Mouse (Mus musculus) spleen, adult 12 weeks (tissue): Measurements from ENCODE around the gene Gm20388.
"Not testable (repeated sequence)": the region's sequence is repeated elsewhere in the genome, so short reads cannot be mapped to it uniquely, and the experiment has no call there.

Experiments used
- DNase-seq: peaks from one replicate; pipeline ENCODE4 v3.0.0; 2022; ENCODE audit warnings: low spot score

Gene Gm20388

DNA sequence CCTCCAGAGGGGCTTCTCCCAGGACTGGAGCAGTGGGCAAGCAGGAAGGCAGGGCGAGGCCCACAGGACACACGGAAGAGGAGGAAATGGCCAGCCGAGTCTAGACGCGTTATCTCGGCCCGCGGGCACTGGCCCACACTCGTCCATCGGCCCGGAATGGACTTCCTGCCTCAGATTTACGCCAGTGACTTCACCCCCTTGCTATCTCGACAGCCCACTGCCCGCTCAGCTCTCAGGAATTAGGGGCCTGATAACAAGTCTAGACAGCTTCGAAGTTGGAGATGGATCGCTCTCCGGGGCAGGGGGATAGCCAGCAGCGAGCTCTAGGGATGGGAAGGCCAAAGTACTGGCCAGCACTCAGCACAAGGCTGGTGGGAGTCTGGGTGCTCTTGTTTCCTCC lies 1405.4 kb downstream of the Gm20388 start:
- no peak for DNase-seq

DNA sequence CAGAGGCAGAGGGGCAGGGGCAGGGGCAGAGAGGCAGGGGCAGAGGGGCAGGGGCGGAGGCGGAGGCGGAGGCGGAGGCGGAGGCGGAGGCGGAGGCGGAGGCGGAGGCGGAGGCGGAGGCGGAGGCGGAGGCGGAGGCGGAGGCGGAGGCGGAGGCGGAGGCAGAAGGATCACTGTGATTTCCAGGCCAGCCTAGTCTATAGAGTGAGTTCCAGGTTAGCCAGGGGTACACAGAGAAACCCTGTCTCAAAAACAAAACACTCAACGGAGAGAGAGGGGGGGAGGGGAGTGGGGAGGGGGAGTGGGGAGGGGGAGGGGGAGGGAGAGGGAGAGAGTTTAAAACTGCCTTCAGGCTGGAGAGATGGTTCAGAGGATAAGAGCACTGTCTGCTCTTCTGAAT lies 1408.1 kb downstream of the Gm20388 start:
- DNase-seq, result not testable (repeated sequence)

DNA sequence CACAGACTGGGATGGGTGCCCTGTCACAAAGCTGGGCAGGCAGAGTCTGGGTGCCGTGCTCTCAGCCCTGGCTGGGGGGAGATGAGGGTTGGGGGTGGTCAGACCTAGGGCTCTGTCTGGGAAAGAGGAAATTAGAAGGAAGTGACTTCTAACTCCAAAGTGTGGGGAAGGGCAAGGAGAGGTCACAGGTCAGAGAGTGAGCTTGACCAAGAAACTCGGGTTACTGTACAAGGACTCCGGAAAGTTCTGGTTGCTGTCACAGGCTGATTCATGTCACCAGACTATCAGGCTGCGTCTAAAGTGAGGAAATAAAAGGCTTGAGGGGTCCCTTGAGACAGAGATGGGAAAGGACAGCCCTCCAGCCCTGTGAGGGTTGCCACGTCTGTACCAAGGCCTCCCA lies 1408.8 kb downstream of the Gm20388 start:
- no peak for DNase-seq

DNA sequence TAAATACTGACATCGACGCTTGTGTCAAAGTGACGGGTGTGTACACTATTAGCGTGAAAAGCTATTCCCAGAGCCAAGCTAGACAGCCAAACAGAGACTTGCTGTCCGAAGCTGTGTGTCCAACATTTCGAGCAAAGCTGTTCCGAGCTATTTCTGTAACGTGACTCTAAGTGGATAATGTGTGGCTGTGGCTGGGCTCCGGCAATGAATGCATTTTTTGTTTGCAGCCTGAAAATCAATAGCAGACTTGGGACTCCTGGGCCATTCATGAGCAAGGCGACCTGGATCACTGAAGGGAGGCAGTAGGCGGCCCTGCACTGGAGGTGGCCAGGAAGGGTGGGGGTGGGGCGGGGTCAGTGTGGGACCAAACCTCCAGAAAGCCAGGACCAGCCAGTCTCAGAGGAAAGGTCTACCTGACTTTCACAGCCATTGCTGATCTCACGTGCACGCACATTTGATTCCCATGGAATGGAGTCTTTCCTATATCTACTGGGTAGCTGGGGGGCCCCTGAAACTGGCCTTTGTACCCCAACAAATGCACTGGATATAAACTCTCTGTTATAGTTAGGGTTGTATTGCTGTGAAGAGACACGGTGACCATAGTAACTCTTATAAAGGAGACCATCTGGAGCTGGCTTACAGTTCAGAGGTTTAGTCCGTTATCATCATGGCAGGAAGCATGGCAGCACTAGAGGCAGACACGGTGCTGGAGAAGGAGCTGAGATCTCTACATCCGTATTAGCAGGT lies 1415.7 kb downstream of the Gm20388 start:
- DNase-seq, result no peak

DNA sequence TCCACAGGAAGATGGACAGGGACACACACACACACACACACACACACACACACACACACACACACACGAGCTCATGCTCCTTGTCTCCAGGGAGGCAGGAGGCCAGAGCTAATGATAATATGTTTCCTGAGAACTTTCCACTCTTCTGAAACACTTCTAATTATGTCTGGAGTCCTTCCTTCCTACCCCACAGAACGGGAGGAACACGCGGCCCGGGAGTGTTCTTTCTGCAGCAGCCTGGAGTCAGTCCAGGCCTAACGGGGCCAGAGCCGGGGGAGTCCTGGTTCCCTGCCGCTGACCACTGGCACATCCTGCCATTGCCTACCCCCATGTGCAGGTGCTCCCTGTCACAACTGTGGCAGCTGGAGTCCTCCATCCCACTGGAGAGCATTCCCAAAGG lies 1421.8 kb downstream of the Gm20388 start:
- DNase-seq, result no peak

DNA sequence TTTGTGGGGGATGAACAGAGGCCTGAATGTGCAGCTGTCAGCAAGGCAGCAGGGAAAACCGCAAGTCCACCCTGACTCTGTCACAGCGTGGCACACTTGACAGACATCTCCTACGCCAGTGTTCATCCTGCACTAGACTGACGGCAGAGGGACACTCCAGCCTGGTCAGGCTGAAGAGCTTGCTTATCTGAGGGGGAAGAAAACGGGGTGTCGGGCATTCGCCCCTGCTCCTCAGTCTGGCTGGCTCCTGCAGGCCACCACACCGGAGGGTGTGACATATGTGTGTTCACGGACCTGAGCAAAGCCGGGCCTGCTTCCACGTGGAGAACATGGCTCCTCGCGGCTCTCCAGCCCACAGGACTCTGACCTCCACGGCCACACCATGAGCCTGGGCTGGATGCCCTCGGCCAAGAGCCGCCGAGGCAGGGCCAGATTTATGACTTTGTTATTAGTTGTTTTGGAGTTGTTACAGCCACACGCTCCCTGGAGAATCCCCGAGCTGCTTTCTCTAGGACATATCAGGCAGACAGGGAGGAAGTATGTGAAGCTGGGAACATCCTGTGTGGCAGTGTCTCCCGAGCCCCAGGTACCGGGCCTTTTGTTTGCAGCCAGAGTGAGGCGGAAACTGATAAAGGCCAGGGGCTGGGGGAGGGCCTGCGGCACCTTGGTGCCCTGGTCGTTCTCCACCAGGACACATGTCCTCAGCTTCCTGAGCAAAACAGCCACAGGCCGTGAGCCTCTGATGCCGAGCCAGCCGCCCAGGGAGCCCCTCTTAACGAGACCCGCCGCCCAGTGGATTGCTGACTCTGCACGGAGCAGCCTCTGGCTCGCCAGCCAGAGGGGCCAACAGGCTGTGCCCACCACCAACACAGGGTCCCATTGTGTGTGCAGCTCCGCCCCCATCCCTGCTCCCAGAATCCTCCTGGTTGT lies 1424.1 kb downstream of the Gm20388 start:
- no peak for DNase-seq

DNA sequence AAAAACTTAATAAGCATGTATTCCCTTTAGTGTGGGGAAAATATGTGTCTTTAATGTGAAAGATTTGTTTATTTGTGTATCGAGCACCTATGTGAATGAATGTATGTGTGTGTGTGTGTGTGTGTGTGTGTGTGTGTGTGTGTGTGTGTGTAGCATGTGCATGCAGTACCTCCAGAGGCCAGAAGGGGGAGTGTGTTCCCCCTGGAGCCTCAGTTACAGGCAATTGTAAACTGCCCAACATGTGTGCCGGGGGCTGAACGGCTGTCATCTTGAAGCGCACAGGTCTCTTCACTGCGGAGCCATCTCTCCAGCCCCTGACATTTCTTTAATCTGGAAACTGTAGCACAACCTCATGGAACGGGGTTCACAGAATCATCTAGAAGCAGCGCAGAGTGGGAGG lies 1425.0 kb downstream of the Gm20388 start:
- DNase-seq, result no peak

DNA sequence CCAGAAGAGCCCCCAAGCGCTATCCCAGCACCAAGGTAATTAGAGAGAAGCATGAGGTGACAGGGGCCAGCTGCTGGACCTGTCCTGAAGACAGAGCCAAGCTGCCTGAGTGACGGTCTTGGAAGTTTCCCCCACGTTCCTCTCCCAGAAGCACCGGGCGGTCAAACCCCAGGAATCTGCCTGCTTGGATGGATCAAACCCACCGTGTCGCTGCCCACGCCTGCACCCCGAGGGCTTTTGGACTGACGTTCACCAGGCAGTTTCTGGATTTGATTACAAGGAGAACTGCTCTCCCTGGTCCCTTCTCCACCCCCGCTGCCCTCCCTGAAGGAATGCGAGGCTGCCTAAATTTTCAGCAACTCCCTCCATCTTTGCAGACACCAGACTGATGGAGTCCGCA lies 1432.3 kb downstream of the Gm20388 start:
- no peak for DNase-seq

DNA sequence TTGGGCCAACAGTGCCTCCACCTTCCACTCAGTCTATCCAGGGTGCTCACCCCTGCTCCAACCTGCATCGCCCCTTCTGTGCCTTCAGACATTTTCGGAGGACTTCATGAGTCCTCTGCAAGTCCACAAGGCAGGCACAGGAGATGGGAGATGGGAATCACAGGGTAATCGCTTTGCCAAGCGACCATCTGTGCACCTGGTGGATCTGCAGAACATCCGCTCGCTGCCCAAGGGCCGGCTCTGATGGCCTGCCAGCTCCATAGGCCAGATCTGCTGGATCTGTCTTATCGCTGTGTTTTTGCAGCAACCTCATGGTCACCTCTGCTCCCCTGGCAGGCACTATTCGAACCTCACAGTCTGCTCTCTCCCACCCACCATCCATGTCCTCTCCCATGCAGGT lies 1433.8 kb downstream of the Gm20388 start:
- DNase-seq, result no peak

DNA sequence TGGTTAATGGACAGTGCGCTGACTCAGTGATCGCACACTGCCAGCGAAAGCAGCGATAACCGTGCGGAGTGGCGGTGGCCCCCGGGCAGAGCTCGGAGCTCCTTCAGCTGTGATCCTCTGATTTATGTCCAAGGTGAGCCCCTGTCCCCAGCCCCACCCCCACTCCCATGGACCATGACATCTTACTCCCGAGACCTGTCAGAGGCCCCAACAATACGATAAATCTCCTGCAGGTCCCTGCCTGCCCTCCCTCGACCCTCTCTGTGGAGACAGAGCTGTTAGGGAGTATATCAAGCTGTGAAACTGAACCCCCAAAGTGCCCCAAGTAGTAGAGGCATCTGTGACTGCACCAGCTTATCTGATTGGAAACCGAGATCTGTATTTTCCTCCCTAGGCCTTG lies 1435.5 kb downstream of the Gm20388 start:
- no peak for DNase-seq

DNA sequence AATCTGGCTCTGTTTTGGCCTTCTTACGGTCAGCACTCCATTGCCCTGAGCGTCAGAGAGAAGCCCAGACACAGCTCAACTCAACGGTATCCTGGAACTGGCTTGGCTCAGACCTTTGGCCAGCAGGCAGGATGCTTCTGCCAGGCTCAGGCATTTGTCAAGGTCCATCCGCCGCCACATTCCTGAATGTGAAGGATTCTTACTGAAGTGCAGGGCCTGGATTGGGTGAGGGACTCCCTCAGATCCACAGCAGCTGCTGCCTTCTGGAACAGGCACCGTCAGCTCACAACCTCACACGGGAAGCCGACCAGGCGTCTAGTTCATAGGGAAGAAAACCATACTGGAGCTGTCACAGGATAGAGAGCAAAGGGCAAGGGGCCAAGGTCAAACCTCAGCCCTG lies 1436.2 kb downstream of the Gm20388 start:
- no peak for DNase-seq

DNA sequence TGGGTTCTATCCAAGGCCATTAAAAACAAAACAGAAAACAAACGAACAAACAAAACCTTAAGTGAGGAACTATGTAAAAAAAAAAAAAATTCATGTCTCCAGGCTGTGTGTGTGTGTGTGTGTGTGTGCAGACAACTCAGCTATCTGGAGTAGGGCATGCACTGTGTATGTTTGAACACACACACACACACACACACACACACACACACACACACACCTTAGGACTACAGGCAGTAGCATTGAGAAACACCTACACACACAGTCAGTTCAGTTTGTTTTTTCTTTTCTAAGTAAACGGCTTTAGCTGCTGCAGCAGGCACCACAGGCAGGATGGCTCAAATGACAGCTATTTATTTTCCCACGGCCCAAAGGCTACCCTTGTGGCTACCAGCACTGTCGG lies 1438.4 kb downstream of the Gm20388 start:
- no peak for DNase-seq

DNA sequence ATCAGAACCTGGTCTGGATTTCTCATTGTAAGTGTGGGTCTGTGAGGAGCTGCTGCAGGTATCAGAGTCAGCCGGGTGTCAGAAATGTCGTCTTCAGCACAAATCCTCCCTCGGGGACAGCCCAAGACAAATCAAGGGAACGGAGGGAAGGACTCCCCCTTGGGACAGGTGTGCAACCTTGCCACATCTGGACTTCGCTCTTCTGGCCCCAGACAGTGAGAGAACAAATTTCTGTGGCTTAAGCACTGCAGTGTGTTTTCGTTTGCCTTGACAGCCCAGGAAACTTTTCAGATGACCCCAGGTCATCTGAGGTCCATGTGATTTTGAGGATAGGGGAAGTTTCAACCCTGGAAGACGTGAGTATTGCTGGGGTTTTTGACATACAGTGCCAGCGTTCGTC lies 1440.2 kb downstream of the Gm20388 start:
- DNase-seq, result no peak

DNA sequence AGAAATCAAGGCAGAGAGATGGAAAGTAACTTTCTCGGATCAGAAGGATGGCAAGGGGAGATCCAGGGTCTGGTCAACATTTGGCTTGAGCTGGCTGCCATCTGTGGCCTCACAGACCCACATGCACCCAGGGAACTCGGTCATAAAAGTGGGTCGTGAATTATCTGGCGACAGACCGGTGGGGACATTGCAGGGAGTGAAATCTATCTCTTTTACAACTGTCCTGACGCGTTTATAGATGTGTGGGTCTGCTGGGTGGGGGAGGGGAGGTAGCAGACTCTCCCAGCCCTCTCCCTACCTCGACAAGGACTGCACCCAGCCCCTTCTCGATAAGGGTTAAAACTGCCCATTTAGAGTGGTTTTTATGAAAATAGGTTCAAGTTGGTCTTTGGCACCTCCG lies 1444.2 kb downstream of the Gm20388 start:
- no peak for DNase-seq

DNA sequence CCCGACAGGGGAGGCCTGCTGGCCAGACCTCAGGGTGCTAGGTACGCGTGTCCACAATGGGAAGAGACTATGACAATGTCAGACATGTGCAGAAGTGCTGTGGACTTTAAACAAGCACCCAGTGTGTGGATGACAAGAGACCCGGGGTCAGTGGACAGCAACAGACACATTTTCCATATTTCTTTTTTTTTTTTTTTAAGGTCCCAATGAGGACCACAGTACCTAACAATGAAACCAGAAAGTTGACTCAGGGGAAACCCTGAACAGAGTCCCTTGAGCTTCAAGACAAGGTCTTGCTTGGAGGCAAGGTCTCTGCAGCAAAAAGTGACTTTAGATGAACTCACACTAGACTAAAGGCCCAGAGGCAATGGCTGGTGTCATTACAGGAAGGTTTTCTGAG lies 1446.8 kb downstream of the Gm20388 start:
- no peak for DNase-seq

DNA sequence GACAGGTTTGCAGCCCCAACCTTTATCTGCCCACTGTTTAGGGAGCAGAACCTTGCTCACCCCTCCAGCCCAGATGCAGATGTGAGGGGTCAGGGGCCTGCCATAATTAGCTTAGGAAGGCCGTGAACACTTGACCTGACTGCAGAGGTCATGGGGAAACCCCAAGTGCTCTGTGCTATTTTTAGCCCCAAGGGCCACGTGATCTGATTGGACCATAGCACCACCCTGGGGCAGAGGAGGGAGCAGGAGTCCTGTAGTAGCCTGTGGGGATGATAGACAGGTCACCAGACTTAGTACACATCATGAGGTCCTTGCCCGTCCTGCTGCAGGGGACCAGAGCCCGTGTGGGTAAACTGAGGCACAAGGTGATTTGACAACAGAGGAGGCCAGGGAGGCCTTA lies 1448.0 kb downstream of the Gm20388 start:
- DNase-seq, result no peak

DNA sequence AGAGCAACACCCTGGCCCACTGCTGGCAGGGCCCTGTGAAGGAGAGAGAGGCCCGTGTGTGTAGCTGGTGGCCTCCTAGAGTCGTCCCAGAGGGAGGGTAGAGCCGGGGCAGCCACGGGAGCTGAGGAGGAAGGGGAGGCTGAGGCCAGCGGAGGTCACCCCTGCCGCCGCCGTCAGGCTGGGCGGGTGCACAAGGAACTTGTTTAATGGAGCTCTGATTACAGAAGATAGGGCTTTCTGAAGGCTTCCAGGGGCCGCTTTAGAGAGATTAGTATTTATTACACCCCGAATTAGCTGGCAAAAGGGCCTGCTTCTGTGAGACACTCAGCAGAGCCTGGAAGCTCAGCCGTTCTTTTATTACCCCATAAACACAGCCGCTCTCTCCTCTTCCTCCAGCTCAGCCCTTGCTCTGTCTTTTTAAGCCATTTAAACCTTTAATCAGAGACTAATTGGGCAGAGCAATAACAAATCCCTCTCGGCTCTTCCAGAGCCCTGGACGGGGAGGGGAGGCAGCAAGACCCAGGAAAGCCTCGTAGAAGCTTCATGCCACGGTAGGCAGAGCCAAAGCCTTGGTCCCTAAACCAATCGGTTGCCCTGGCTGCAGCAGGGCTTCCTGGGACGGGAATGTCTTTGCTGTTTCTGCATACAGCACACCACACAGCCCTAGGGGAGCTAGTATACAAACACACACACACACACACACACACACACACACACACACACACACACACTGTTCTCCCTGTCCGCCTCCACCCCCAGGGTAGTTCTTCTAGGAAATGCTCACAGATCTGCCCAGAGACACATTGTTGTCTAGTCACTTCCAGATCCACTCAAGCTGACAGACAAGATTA lies 1448.7 kb downstream of the Gm20388 start:
- no peak for DNase-seq

DNA sequence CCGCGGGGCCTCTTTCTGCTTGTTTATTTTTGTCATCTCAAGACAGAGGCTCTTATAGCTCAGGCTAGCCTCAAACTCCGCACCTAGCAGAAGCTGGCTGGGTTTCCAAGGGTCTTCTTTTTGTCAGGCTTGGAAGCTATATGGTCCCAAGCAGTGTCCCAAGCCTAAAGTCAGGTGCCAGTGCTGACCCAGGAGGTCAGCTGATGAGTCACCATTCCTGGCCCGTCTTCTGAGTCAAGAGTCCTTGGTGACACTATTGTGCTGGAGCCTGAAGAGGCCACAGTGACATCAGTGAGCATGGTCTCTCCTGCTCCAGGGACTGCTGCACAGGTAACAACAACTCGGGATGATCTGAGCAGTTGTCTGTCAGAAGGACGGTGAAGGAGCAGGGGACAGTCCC lies 1449.4 kb downstream of the Gm20388 start:
- no peak for DNase-seq

DNA sequence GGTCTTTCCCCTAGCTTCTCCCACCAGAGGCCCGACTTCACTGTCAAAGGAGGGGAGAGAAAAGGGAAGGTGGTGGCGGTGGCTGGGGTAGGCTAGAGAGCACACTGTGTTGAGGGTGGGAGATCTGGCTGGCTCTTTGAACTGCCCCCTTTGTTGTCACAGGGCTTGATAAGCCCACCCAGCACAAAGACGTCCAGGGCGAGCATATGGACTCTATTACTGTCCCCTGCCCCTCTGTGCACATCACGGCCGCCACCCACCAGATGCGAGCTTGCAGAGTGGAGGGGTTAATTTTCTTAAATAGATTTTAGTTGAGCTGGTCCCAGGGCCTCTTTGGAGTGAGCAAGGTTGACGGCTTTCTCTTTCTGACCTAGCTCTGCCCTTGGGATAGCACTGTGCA lies 1450.5 kb downstream of the Gm20388 start:
- no peak for DNase-seq

DNA sequence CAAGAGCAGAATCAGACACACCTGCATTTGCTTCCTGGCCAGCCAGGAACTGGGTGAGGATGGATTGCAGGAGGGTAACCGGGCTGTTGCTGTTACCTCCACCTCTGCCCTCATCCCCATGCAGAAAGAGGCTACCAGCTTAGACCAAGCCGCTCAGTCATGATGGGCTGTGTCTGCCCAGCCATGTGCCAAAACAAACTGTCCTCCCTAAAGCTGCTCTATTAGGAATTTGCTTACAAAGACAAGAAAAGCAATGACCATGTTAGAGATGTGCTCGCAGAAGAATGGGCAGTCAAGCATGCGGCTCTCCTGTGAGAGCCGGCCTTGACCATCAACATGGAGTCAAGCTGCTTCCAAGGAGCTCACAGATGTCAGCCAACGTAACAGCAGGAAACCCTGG lies 1454.0 kb downstream of the Gm20388 start:
- DNase-seq, result no peak

DNA sequence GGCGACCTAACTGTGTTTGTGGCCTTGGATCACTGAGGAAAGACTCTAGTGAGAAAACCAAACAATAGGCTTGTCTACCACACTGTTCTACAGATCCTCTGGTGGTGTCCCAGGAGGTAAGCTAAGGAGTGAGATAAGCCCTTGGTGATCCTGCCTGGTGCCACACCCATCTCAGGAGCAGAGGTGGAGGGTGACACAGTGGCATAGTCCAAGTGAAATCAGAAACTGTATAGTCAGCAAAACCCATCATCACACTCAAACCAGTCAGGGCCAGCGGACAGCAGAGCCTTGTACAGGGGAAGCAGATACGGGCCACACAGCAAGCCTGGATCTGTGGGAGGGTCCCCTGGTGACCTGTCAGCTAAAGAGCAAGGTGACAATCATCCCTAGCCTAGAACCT lies 1454.5 kb downstream of the Gm20388 start:
- DNase-seq, result no peak

DNA sequence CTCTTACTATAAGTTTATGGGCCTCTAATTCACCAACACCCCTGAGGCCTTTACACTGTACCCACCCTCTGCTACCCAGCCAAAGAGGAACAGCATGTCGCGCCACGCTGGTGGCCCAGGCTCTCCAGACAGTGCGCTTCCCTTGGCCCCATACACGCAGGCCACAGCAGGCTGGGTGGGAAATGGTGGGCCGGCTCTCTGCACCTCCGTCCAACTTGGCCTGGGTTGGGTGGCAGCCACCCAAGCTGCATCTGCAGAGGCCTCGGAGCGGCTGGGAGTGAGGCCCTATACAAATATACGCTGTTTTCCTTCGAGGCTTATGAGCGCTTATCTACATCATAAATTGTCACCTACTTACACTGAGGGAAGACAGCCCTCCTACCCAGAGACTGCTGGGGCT lies 1456.0 kb downstream of the Gm20388 start:
- no peak for DNase-seq

DNA sequence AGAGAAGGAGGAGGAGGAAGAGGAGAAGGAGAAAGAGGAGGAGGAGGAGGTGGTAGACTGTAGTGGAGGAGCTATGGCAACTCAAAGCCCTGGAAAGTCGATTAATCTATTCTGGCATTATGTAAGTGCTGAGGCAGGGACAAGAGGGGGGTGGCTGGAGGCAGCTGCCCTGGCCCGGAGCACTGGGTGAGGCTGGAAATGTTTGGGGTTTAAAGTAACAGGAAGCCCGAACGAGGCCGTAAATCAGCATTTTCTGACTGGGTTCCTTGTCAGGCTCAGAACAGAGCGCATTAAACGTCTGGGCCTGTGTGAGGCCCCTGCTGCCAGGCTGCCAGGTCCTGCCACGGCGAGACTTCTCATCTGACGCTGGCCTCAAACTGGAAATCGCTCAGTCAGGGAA lies 1458.2 kb downstream of the Gm20388 start:
- no peak for DNase-seq
